Mouse (Mus musculus): ENCODE data around the gene Pepd.
A peak's percentile ranks its signal among the peaks of the same experiment; 100 is the strongest.
"Not testable (repeated sequence)": the region's sequence is repeated elsewhere in the genome, so short reads cannot be mapped to it uniquely, and the experiment has no call there.

Pepd gene

GRCm38 (mm10) chr7:34933142-34933541, 21.0 kb downstream of the Pepd start:
- DNase-seq = no peak

GRCm38 (mm10) chr7:34936347-34936746, 24.2 kb downstream of the Pepd start:
- DNase-seq = no peak

- DNase-seq = no peak
Measured at GRCm38 (mm10) chr7:34938636-34939261, 26.6 kb downstream of the Pepd start.

GRCm38 (mm10) chr7:34939262-34939951, 27.2 kb downstream of the Pepd start:
- peak; percentile 79 for DNase-seq

GRCm38 (mm10) chr7:34939952-34940312, 27.8 kb downstream of the Pepd start:
- DNase-seq = no peak

- no peak for DNase-seq
Measured at GRCm38 (mm10) chr7:34943581-34944123, 31.5 kb downstream of the Pepd start.

GRCm38 (mm10) chr7:34946269-34946925, 34.2 kb downstream of the Pepd start:
- DNase-seq = no peak

GRCm38 (mm10) chr7:34954548-34954947, 42.4 kb downstream of the Pepd start:
- no peak for DNase-seq

GRCm38 (mm10) chr7:34955295-34955694, 43.1 kb downstream of the Pepd start:
- DNase-seq = no peak

- no peak for DNase-seq
Measured at GRCm38 (mm10) chr7:34957138-34957537, 45.0 kb downstream of the Pepd start.

GRCm38 (mm10) chr7:34963889-34964645, 51.9 kb downstream of the Pepd start:
- DNase-seq = no peak

GRCm38 (mm10) chr7:34967362-34967761, 55.2 kb downstream of the Pepd start:
- DNase-seq = no peak

GRCm38 (mm10) chr7:34968749-34969433, 56.7 kb downstream of the Pepd start:
- no peak for DNase-seq

GRCm38 (mm10) chr7:34971826-34972225, 59.6 kb downstream of the Pepd start:
- DNase-seq = no peak

- no peak for DNase-seq
Measured at GRCm38 (mm10) chr7:34972990-34973440, 60.8 kb downstream of the Pepd start.

- DNase-seq = no peak
Measured at GRCm38 (mm10) chr7:34973877-34974276, 61.7 kb downstream of the Pepd start.

GRCm38 (mm10) chr7:34975913-34976312, 63.7 kb downstream of the Pepd start:
- DNase-seq = no peak

GRCm38 (mm10) chr7:34977403-34977802, 65.2 kb downstream of the Pepd start:
- DNase-seq = no peak

GRCm38 (mm10) chr7:34981803-34982202, 69.6 kb downstream of the Pepd start:
- peak; percentile 48 for DNase-seq

- not testable (repeated sequence) for DNase-seq
Measured at GRCm38 (mm10) chr7:34982372-34982771, 70.2 kb downstream of the Pepd start.

- DNase-seq = peak; percentile 9
Measured at GRCm38 (mm10) chr7:34983702-34984475, 71.7 kb downstream of the Pepd start.
